Mouse (Mus musculus) G1E (cell line): ENCODE measurements around the gene Rrn3.

ENCODE experiments used
- CTCF ChIP-seq: IDR thresholded peaks from 2 replicates; pipeline ENCODE4 v1.5.1; 2012; ENCODE audit warnings: low read depth, low read length, inconsistent platforms, mixed read lengths
- GATA1 ChIP-seq: IDR thresholded peaks from 2 replicates; pipeline ENCODE4 v1.6.1; 2012; ENCODE audit warnings: borderline replicate concordance, low read length, inconsistent platforms, mixed read lengths
- GATA2 ChIP-seq: IDR thresholded peaks from 2 replicates; pipeline ENCODE4 v1.6.1; 2012; ENCODE audit warnings: low read depth, low read length, inconsistent platforms, borderline replicate concordance
- POLR2AphosphoS5 ChIP-seq: IDR thresholded peaks from 2 replicates; pipeline ENCODE4 v1.6.1; 2012; ENCODE audit warnings: low read depth, low read length, inconsistent platforms; ENCODE audit not compliant: insufficient replicate concordance
- TAL1 ChIP-seq: conservative IDR thresholded peaks from 2 replicates; pipeline ENCODE4 v1.6.1; 2012; ENCODE audit warnings: low read depth, low read length, inconsistent platforms, mixed read lengths

GRCm38 (mm10) chr16:13754400-13755190, 25.9 kb upstream of the Rrn3 start:
- no peak for TF ChIP-seq GATA1
- TF ChIP-seq CTCF: no peak
- TF ChIP-seq GATA2: no peak
- no peak for TF ChIP-seq TAL1
- TF ChIP-seq POLR2AphosphoS5: no peak
